Mouse (Mus musculus): ENCODE results near the gene Sf3a1.

Sf3a1 gene

GRCm38 (mm10) chr11:4216248-4217000 lies 56.3 kb downstream of the Sf3a1 start:
- DNase-seq (ENCODE audit: low spot score) = peak; percentile 36

DNA sequence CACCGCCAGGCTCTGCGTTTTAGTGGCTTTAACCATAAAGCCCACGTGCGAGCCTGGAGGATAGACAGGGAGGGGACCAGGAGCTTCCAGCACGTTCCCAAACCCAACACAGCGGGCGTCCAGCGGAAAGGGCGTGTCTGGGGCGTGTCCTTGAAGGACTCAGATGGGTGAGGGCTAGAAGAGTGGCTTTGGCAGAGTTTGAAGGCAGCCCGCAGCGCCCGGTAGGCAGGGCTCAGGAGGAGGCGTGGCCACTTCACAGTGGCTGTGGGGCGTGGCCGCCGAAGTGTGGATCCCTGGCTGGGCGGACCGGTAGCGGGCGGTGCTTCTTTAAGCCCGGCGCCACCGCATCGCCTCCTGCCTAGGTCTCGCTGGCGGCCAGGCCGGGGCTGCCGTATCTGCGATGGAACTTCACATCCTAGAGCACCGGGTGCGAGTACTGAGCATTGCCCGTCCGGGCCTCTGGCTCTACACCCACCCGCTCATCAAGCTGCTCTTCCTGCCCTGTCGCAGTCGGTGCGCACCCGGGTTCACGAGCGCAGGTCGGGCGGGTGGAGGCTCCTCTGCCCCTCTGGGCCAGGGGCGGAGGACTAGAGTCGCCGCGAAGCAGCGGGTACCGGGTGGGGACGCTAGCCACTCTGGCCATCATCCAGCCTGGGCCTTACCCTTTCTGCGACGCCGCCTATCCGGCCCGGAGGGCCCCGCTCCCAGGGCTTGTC lies 57.9 kb downstream of the Sf3a1 start, which contains the start of gene Castor1:
Gene Castor1 (plus strand): TSS at position 312 of the 716 bp plus-strand sequence.
- peak; percentile 69 for DNase-seq (ENCODE audit: low spot score)

GRCm38 (mm10) chr11:4218637-4219036 lies 58.5 kb downstream of the Sf3a1 start:
- DNase-seq (ENCODE audit: low spot score) = no peak

DNA sequence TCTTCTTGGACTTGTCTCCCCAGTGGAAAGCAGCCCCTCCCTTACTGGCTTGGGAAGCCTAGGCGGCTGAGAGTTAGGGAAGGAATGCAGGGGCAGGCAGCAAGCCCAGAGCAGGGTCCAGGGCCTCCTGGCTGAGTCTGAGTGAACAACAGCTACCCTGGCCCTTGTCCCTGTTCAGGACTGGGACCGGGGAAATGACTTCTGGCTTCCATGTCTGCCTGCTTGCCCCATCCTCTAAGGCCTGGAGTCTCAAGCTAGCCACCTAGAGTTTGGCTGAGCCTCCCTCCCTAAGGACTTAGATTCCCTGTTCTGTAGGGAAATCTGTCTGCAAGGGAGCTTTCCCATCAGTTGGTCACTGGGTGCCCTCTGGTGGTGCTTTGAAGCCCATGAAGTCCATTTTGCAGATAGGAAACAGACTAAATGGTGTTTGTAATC lies 59.2 kb downstream of the Sf3a1 start:
- peak; percentile 49 for DNase-seq (ENCODE audit: low spot score)

GRCm38 (mm10) chr11:4219908-4220307 lies 59.8 kb downstream of the Sf3a1 start:
- no peak for DNase-seq (ENCODE audit: low spot score)

- DNase-seq (ENCODE audit: low spot score) = peak; percentile 71
These were observed 60.6 kb downstream of the Sf3a1 start for GRCm38 (mm10) chr11:4220443-4221400.

- DNase-seq (ENCODE audit: low spot score) = no peak
These were observed 62.1 kb downstream of the Sf3a1 start for GRCm38 (mm10) chr11:4222046-4222950.

DNA sequence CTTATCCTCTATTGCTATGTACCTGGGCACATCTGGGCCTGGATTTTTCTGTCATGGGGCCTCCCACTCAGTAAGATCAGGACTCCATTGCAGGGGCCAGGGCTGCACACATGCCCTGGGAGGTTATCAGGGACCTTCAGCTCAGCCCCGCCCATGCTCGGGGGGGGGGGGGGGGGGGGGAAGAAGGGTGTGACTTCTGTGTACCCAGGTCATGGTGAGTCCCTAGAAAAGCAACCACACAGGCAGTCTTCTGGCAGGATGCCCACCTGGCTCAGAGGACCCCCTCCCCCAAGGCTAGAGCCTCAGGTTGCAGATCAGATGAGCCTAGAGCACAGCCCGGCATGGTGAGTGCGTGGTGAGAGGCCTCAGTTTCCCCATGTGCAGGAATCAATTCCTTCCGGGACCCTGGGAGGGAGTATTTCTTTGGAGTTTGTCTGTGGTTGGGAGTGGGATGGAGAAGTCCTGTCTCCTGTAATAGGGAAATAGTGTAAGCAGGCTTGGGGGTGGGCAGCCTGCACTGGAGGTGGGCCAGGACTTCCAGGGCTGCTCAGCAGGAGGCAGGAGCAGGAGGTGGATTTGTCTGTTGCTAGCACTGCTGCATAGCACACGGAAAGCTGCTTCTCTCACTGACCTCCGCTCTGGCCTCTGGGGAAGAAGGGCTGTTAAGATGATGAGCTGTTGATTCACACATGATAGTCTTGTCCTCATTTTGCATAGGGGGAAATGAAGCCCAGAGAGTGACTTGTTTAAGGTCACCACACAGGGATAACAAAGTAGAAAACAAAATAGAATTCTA lies 63.4 kb downstream of the Sf3a1 start:
- no peak for DNase-seq (ENCODE audit: low spot score)

DNA sequence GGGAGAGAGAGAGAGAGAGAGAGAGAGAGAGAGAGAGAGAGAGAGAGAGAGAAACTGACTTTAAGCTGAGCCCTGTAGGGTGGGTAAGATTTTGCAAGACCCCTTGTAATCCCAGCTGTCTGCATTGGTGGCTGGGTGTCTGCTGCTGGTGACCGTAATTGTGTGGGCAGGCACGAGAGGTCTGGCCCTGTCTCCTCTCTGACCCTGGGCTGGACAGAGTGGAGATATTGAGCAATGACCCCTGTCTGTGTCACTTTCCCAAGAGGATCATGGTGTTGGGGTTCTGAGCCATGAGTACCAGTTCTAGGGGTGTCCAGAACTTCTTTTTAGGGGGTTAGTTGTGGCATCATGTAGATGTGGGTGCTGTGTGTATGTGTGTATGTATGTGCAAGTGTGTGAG lies 64.1 kb downstream of the Sf3a1 start:
- DNase-seq (ENCODE audit: low spot score) = no peak

DNA sequence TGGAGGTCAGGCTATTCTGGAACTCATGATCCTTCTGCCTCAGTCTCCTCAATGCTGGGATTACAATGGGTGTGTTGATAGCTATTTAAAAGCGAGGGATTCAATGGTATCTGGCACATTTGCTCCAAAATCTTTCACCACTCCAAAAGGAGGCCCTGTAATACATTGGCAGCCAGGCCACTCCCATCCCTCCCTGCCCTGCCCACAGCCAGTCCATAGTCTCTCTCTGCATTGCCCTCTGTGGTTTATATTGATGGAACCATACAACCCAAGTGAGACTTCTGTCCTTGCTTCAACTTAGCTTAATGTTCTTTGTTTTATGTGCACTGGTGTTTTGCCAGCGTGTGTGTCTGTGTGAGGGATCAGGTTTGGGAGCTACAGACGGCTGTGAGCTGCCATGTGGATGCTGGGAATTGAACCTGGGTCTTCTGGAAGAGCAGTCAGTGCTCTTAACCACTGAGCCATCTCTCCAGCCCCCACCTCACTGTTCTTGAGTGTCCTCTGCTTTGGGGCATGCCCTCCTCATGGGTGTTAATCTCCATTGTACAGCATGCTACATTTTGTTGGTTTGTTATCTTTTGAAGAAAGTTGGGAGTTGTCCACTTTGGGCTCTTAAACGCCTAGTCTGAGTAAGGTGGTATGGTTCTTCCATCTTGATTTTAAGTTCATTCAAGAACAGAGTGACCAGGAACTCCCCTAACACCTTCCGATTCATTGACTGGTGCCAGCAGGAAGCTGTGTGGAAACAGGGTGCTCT lies 66.6 kb downstream of the Sf3a1 start:
- no peak for DNase-seq (ENCODE audit: low spot score)

DNA sequence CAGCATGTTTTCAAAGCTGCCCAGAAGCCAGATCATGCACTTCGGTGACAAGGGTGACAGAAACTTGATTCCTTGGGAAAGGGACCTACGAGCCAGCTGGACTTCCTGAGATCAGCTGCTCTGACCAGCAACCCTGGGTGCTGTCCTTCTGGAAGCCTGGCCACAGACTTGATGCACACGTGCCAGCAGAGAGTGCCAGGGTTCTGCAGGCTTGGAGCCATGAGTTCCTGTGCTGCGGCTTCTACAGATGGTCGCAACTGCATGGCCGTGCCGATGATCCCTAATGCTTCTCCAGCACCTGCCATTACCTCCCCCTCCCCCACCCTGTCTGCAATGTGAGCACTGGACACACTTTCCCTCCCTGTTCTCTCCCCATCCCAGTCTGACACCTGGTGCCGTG lies 68.3 kb downstream of the Sf3a1 start:
- no peak for DNase-seq (ENCODE audit: low spot score)

DNA sequence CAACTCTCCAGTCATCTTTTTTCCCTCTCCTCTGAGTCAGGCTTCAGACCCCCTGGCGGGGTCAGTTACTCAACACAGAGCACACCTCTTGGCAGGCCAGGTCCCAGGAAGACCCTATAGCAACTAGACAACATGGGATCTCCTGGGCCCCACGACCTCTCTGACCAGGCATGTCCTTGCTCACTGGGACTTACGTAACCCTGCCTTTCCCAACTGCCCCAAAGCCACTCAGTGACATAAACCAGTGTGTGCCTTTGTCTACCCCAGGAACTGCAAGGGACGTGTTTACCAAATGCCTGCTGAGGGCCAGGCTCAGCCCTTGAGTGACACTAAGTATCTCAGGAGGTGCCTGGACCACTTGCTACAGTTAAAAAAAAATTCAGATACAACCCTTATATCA lies 69.7 kb downstream of the Sf3a1 start:
- no peak for DNase-seq (ENCODE audit: low spot score)

DNA sequence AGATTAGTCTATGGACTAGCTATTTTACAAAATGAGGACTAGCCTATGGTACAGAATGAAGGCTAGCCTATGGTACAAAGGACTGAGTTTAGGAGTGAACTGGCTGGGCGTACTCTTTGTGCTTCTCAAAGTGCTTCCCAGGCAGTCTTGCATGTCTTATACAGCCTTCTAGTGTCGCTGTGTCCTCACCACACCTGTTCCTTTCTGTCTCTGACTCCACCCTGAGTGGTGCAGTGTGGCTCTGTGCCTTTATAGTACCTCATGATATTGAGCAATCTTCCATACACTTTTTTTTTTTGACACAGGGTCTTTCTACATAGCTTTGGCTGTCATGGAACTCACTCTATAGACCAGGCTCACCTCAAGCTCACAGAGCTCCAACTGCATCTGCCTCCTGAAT lies 71.3 kb downstream of the Sf3a1 start:
- no peak for DNase-seq (ENCODE audit: low spot score)
